Mouse (Mus musculus) stomach, postnatal 0 days (tissue): ENCODE results near the gene Timm17a.

Experiments used
- CTCF ChIP-seq: IDR thresholded peaks from 2 replicates; pipeline ENCODE4 v1.5.1; 2016; ENCODE audit warnings: antibody characterized with exemption, low read depth, mild to moderate bottlenecking, moderate library complexity
- EP300 ChIP-seq: optimal IDR thresholded peaks from 2 replicates; pipeline ENCODE3; 2016; ENCODE audit warnings: antibody characterized with exemption

DNA sequence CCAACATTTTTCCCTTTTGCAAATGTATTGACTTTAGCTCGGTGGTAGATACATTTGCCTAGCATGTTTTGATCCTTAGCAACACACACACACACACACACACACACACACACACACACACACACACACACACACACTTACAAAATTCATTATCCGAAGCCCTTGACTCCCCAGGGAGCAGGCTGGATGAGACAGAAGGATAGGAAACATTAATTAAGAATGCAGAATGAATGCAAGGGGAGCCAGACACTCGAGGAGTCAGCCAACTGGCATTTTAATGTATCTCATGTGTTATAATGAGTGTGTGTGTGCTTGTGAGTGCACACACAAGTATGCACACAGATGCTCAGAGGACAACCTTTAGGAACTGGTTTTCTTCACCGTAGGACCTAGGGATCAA is 47.9 kb upstream of the Timm17a start:
- TF ChIP-seq EP300 (no peak), CTCF (no peak)
